Mouse (Mus musculus) heart, embryonic 13.5 days (tissue): Measurements from ENCODE around the gene Pgam2. TPM values are rescaled to one million over a fixed set of nuclear protein-coding genes. Genes with fewer than 3 reads are reported as not detected.
A peak's percentile ranks its signal among the peaks of the same experiment; 100 is the strongest.
"Not testable (repeated sequence)": the region's sequence is repeated elsewhere in the genome, so short reads cannot be mapped to it uniquely, and the experiment has no call there.

Experiments
- ATAC-seq: fragments of 200-750 bp; cut with Nextera tagmentation; 2 replicates; pipeline ENCODE4 v1.8.0; 2017; ENCODE audit warnings: moderate TSS enrichment; ENCODE audit not compliant: insufficient number of reproducible peaks, low FRiP score, low TSS enrichment; ENCODE audit errors: extremely low read depth
- H3K27ac ChIP-seq: fragments of 300-500 bp; sonication (generic); replicated peaks from 2 replicates; pipeline ENCODE4 v1.5.1; 2015; ENCODE audit warnings: moderate library complexity, mild to moderate bottlenecking, inconsistent platforms
- H3K27me3 ChIP-seq: fragments of 300-500 bp; sonication (generic); replicated peaks from 2 replicates; pipeline ENCODE4 v1.6.1; 2015; ENCODE audit warnings: mild to moderate bottlenecking, inconsistent platforms
- H3K36me3 ChIP-seq: fragments of 300-500 bp; sonication (generic); 2 replicates; pipeline ENCODE4 v1.6.1; 2015; ENCODE audit warnings: mild to moderate bottlenecking, inconsistent platforms
- H3K4me1 ChIP-seq: fragments of 300-500 bp; sonication (generic); 2 replicates; pipeline ENCODE4 v1.6.1; 2015; ENCODE audit warnings: inconsistent platforms
- H3K4me2 ChIP-seq: fragments of 300-500 bp; sonication (generic); 2 replicates; pipeline ENCODE4 v1.6.1; 2015; ENCODE audit warnings: inconsistent platforms, mild to moderate bottlenecking, moderate library complexity
- H3K4me3 ChIP-seq: fragments of 300-500 bp; sonication (generic); 2 replicates; pipeline ENCODE4 v1.5.1; 2015; ENCODE audit warnings: moderate library complexity, mild to moderate bottlenecking, inconsistent platforms
- H3K9ac ChIP-seq: fragments of 300-500 bp; sonication (generic); 2 replicates; pipeline ENCODE4 v1.6.1; 2015; ENCODE audit warnings: inconsistent platforms, mild to moderate bottlenecking, moderate library complexity
- H3K9me3 ChIP-seq: fragments of 300-500 bp; sonication (generic); 2 replicates; pipeline ENCODE4 v1.6.1; 2016; ENCODE audit warnings: inconsistent platforms
- WGBS: fragments of 180-500 bp; shearing (Covaris S2); methylation state at CpG from one replicate; pipeline ENCODE4 v1.1.7; 2015; ENCODE audit warnings: mixed read lengths; 5-methylcytosine and 5-hydroxymethylcytosine counted together
- polyA plus RNA-seq: library from polyadenylated mRNA; unstranded; fragments of >200 nt; fragmentation: Nextera tagmentation; extraction: Ambion mirVana; gene quantifications from 2 replicates; pipeline ENCODE4 v1.2.1, GENCODE M21; 2015

Pgam2 gene
- polyA plus RNA-seq, 1 experiment from 2014 or later = 801 TPM

GRCm38 (mm10) chr11:5837251-5838246, 34.0 kb upstream of the Pgam2 start, which contains the start of gene Polm:
Polm (minus strand) TSS chr11:5838016.
- ATAC-seq = peak; percentile 86
- Histone ChIP-seq H3K4me2 (peak within 1 kb of the TSS; percentile 96), H3K4me3 (peak within 1 kb of the TSS; percentile 80), H3K9me3 (0 out of 2 replicates have a peak, but pooled peaks cover 6% of the 10 kb centered on the region), H3K4me1 (peaks cover 14% of the 10 kb centered on the region), H3K27me3 (no peaks in the 10 kb centered on the region), H3K9ac (peak within 1 kb of the TSS; percentile 93), H3K36me3 (peaks cover 29% of the 10 kb centered on the region), H3K27ac (peak within 1 kb of the TSS; percentile 78)
- under 1% methylated on average over 62 of the region's 63 CpGs for WGBS

- H3K4me1 ChIP-seq = peaks cover 14% of the 10 kb centered on the region
- no peaks in the 10 kb centered on the region for H3K27me3 ChIP-seq
- WGBS = 43% methylated on average over 1 of the region's 1 CpGs
- ATAC-seq = no peak
- no peak overlapping the region for H3K9ac ChIP-seq
- H3K4me3 ChIP-seq = no peak overlapping the region
- no peak overlapping the region for H3K4me2 ChIP-seq
- H3K36me3 ChIP-seq = peaks cover 43% of the 10 kb centered on the region
- no peak overlapping the region for H3K27ac ChIP-seq
- 0 out of 2 replicates have a peak, but pooled peaks cover 6% of the 10 kb centered on the region for H3K9me3 ChIP-seq
These were observed 32.6 kb upstream of the Pgam2 start for GRCm38 (mm10) chr11:5836126-5836525.

- Histone ChIP-seq H3K36me3 (peaks cover 53% of the 10 kb centered on the region), H3K27me3 (no peaks in the 10 kb centered on the region), H3K4me3 (no peak overlapping the region), H3K9me3 (no peaks in the 10 kb centered on the region), H3K9ac (no peak overlapping the region), H3K27ac (no peak overlapping the region), H3K4me1 (peaks cover 22% of the 10 kb centered on the region), H3K4me2 (no peak overlapping the region)
- ATAC-seq = no peak
- 84% methylated on average over 7 of the region's 7 CpGs for WGBS
These were observed 31.5 kb upstream of the Pgam2 start for GRCm38 (mm10) chr11:5835057-5835456.

- no peak overlapping the region for H3K27ac ChIP-seq
- H3K4me3 ChIP-seq = no peak overlapping the region
- H3K9me3 ChIP-seq = no peaks in the 10 kb centered on the region
- H3K36me3 ChIP-seq = peaks cover 58% of the 10 kb centered on the region
- no peak overlapping the region for H3K9ac ChIP-seq
- peaks cover 22% of the 10 kb centered on the region for H3K4me1 ChIP-seq
- H3K4me2 ChIP-seq = no peak overlapping the region
- 77% methylated on average over 9 of the region's 9 CpGs for WGBS
- no peaks in the 10 kb centered on the region for H3K27me3 ChIP-seq
- no peak for ATAC-seq
These were observed 31.0 kb upstream of the Pgam2 start for GRCm38 (mm10) chr11:5834506-5834905.

GRCm38 (mm10) chr11:5829327-5829726, 25.8 kb upstream of the Pgam2 start:
- ATAC-seq = no peak
- Histone ChIP-seq H3K36me3 (peaks cover 73% of the 10 kb centered on the region), H3K4me1 (peaks cover 8% of the 10 kb centered on the region; the same call in 1 of the 2 replicates), H3K4me3 (no peak overlapping the region), H3K27me3 (no peaks in the 10 kb centered on the region), H3K4me2 (no peak overlapping the region), H3K9ac (no peak overlapping the region), H3K9me3 (no peaks in the 10 kb centered on the region), H3K27ac (no peak overlapping the region)
- WGBS = 91% methylated on average over 12 of the region's 12 CpGs

- Histone ChIP-seq H3K27ac (no peak overlapping the region), H3K27me3 (no peaks in the 10 kb centered on the region), H3K4me2 (no peak overlapping the region), H3K4me3 (no peak overlapping the region), H3K9ac (no peak overlapping the region), H3K9me3 (no peaks in the 10 kb centered on the region), H3K36me3 (peaks cover 66% of the 10 kb centered on the region), H3K4me1 (peaks cover 8% of the 10 kb centered on the region; the same call in 1 of the 2 replicates)
- ATAC-seq = no peak
- WGBS = 75% methylated on average over 11 of the region's 11 CpGs
These were observed 25.1 kb upstream of the Pgam2 start for GRCm38 (mm10) chr11:5828509-5829191.

GRCm38 (mm10) chr11:5827931-5828330, 24.4 kb upstream of the Pgam2 start:
- Histone ChIP-seq H3K4me1 (peaks cover 8% of the 10 kb centered on the region; the same call in 1 of the 2 replicates), H3K4me3 (no peak overlapping the region), H3K9me3 (no peaks in the 10 kb centered on the region), H3K27ac (no peak overlapping the region), H3K4me2 (no peak overlapping the region), H3K27me3 (no peaks in the 10 kb centered on the region), H3K9ac (no peak overlapping the region), H3K36me3 (peaks cover 59% of the 10 kb centered on the region)
- 79% methylated on average over 5 of the region's 5 CpGs for WGBS
- ATAC-seq = no peak

GRCm38 (mm10) chr11:5825432-5825831, 21.9 kb upstream of the Pgam2 start:
- H3K9ac ChIP-seq = no peak overlapping the region
- no peak for ATAC-seq
- H3K9me3 ChIP-seq = no peaks in the 10 kb centered on the region
- no peaks in the 10 kb centered on the region for H3K27me3 ChIP-seq
- H3K4me1 ChIP-seq = peaks cover 2% of the 10 kb centered on the region; the same call in 1 of the 2 replicates
- H3K4me3 ChIP-seq = no peak overlapping the region
- no peak overlapping the region for H3K4me2 ChIP-seq
- no peak overlapping the region for H3K27ac ChIP-seq
- H3K36me3 ChIP-seq = peaks cover 34% of the 10 kb centered on the region

GRCm38 (mm10) chr11:5819223-5819622, 15.7 kb upstream of the Pgam2 start:
- no peak overlapping the region for H3K27ac ChIP-seq
- no peaks in the 10 kb centered on the region for H3K36me3 ChIP-seq
- H3K9me3 ChIP-seq = no peaks in the 10 kb centered on the region
- no peaks in the 10 kb centered on the region for H3K27me3 ChIP-seq
- H3K9ac ChIP-seq = no peak overlapping the region
- no peak overlapping the region for H3K4me3 ChIP-seq
- 52% methylated on average over 2 of the region's 2 CpGs for WGBS
- H3K4me2 ChIP-seq = no peak overlapping the region
- H3K4me1 ChIP-seq = no peaks in the 10 kb centered on the region
- ATAC-seq = no peak

GRCm38 (mm10) chr11:5813381-5813780, 9.8 kb upstream of the Pgam2 start:
- no peak overlapping the region for H3K27ac ChIP-seq
- H3K9me3 ChIP-seq = 0 out of 2 replicates have a peak, but pooled peaks cover 5% of the 10 kb centered on the region
- no peak for ATAC-seq
- H3K4me3 ChIP-seq = no peak overlapping the region
- no peaks in the 10 kb centered on the region for H3K4me1 ChIP-seq
- no peaks in the 10 kb centered on the region for H3K36me3 ChIP-seq
- no peaks in the 10 kb centered on the region for H3K27me3 ChIP-seq
- 77% methylated on average over 10 of the region's 10 CpGs for WGBS
- H3K4me2 ChIP-seq = no peak overlapping the region
- H3K9ac ChIP-seq = no peak overlapping the region

GRCm38 (mm10) chr11:5809487-5809886, 6.0 kb upstream of the Pgam2 start:
- H3K4me3 ChIP-seq, H3K4me1 ChIP-seq, H3K9ac ChIP-seq, H3K27me3 ChIP-seq, H3K4me2 ChIP-seq, H3K36me3 ChIP-seq, H3K9me3 ChIP-seq, H3K27ac ChIP-seq, ATAC-seq: not testable (repeated sequence)
- 82% methylated on average over 4 of the region's 4 CpGs for WGBS
